Mouse (Mus musculus): ENCODE results near the gene Spata21. TPM values are rescaled to one million over a fixed set of nuclear protein-coding genes. Genes with fewer than 3 reads are reported as not detected.
A peak's percentile ranks its signal among the peaks of the same experiment; 100 is the strongest.

Gene Spata21
- not detected in 2 replicates for polyA plus RNA-seq (2016; fragmentation: Nextera tagmentation; extraction: Ambion mirVana)

DNA sequence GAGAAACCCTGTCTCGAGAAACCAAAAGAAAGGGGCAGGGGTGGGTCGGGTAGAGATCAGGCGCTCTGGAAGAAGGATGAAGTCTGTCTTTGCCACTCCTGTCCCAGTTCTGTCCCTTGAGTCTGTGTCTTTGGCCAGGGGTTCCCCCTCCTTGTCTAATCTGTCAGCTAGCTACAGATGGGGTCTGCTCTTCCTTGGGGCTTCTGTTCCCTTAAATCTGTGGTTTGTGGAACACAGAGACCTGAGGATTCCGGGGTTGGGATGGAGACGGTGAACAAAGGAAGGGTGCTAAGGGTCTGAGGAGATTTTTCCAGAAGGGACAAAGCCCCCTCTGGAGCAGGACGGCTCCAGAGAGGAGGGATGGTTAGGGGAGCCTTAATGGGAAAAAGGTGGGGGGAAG, at the start of gene Spata21:
TSS of gene Spata21 (plus strand) at position 301 of the 400 bp plus-strand sequence.
- Histone ChIP-seq H3K9me3 (replicated peaks) (no peaks in the 10 kb centered on the region), H3K27ac (ENCODE audit: poor library complexity, severe bottlenecking) (no peak within 1 kb of the TSS), H3K9ac (no peak within 1 kb of the TSS), H3K4me2 (no peak within 1 kb of the TSS), H3K4me3 (no peak within 1 kb of the TSS), H3K4me1 (replicated peaks) (no peaks in the 10 kb centered on the region), H3K27me3 (replicated peaks) (no peaks in the 10 kb centered on the region), H3K36me3 (no peaks in the 10 kb centered on the region)
- no peak for ATAC-seq (ENCODE audit: insufficient number of reproducible peaks, low FRiP score)
- WGBS: 70% methylated on average over 6 of the region's 6 CpGs

DNA sequence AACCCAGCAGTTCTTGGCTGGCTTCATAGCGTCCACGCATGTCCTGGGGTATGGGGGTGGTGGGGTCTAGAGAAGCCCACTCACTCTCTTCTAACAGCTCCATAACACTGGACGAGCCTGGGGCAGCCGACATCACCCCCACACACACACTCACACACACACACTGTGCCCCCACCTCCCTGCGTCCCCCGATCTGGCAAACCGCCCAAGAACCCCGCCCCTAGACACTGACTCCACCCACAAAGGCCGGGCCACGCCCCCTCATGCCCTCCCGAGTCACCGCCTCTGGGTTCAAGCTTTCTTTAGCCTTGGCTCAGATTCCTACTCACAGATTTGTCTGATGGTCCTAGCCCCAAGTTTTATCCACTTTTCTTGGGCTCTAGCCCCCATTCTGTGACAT, 47.0 kb upstream of the Spata21 start:
- ATAC-seq (ENCODE audit: insufficient number of reproducible peaks, low FRiP score): 0 out of 2 replicates have a peak, but pooled peaks have one; percentile 22
- Histone ChIP-seq H3K27me3 (replicated peaks) (no peaks in the 10 kb centered on the region), H3K9me3 (replicated peaks) (no peaks in the 10 kb centered on the region), H3K4me2 (no peak overlapping the region), H3K36me3 (peaks cover 58% of the 10 kb centered on the region), H3K4me3 (no peak overlapping the region), H3K9ac (no peak overlapping the region), H3K4me1 (replicated peaks) (peaks cover 4% of the 10 kb centered on the region; the same call in 1 of the 2 replicates), H3K27ac (ENCODE audit: poor library complexity, severe bottlenecking) (no peak overlapping the region)
- WGBS: 53% methylated on average over 12 of the region's 12 CpGs

DNA sequence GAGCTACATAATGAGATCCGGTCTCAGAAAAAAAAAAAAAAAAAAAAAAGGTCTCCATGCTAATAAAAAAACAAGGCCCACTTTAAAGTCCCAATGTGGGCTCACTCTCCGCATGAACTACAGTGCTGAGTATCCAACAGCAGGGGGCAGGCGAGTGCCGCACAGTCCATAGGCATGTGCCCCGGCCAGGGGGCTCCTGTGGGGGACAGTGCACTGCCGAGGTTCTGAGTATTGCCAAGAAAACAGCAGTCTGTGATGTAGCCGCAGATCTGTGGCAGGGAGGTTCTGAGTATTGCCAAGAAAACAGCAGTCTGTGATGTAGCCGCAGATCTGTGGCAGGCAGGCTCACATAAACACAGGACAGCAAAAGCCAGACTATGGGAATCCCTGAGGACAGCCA, 43.3 kb upstream of the Spata21 start:
- Histone ChIP-seq H3K4me2 (no peak overlapping the region), H3K4me1 (replicated peaks) (peaks cover 6% of the 10 kb centered on the region; the same call in 1 of the 2 replicates), H3K9ac (no peak overlapping the region), H3K9me3 (replicated peaks) (no peaks in the 10 kb centered on the region), H3K4me3 (no peak overlapping the region), H3K36me3 (peaks cover 53% of the 10 kb centered on the region), H3K27ac (ENCODE audit: poor library complexity, severe bottlenecking) (no peak overlapping the region), H3K27me3 (replicated peaks) (no peaks in the 10 kb centered on the region)
- WGBS: 24% methylated on average over 8 of the region's 8 CpGs
- no peak for ATAC-seq (ENCODE audit: insufficient number of reproducible peaks, low FRiP score)

GRCm38 (mm10) chr4:141048810-141049475, 39.2 kb upstream of the Spata21 start:
- 85% methylated on average over 17 of the region's 17 CpGs for WGBS
- Histone ChIP-seq H3K4me1 (replicated peaks) (peaks cover 21% of the 10 kb centered on the region), H3K27me3 (replicated peaks) (no peaks in the 10 kb centered on the region), H3K9me3 (replicated peaks) (no peaks in the 10 kb centered on the region), H3K4me3 (no peak overlapping the region), H3K4me2 (no peak overlapping the region), H3K36me3 (peaks cover 35% of the 10 kb centered on the region), H3K27ac (ENCODE audit: poor library complexity, severe bottlenecking) (no peak overlapping the region), H3K9ac (no peak overlapping the region)
- ATAC-seq (ENCODE audit: insufficient number of reproducible peaks, low FRiP score): no peak

DNA sequence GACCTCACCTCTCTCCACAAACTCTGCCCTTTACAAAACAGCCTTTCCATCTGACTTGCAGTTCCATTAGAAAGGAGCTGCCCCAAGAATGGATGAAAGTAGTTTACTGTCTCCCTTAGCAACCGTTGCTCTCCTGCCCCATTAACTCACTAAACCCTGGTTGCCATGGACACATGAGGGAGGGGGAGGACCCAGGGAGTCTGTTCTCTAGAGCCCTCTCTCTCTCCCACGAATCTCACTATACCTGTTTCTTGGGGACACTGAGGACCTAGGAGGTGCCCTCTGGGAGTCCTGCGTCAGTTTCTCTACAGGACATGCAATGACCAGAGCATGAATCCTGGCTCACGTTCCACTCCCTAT, 38.7 kb upstream of the Spata21 start:
- H3K9ac ChIP-seq: no peak overlapping the region

GRCm38 (mm10) chr4:141052442-141052841, 35.7 kb upstream of the Spata21 start:
- WGBS: 83% methylated on average over 12 of the region's 12 CpGs
- no peak overlapping the region for H3K4me3 ChIP-seq
- peaks cover 19% of the 10 kb centered on the region for H3K4me1 ChIP-seq (replicated peaks)
- H3K27ac ChIP-seq (ENCODE audit: poor library complexity, severe bottlenecking): 0 out of 2 replicates have a peak overlapping the region, but pooled peaks have one; percentile 55
- no peak overlapping the region for H3K4me2 ChIP-seq
- H3K27me3 ChIP-seq (replicated peaks): no peaks in the 10 kb centered on the region
- no peaks in the 10 kb centered on the region for H3K9me3 ChIP-seq (replicated peaks)
- ATAC-seq (ENCODE audit: insufficient number of reproducible peaks, low FRiP score): no peak
- H3K36me3 ChIP-seq: peaks cover 37% of the 10 kb centered on the region
- 0 out of 2 replicates have a peak overlapping the region, but pooled peaks have one; percentile 61 for H3K9ac ChIP-seq

More for the DNA sequence above, 38.7 kb upstream of the Spata21 start:
- no peak for ATAC-seq (ENCODE audit: insufficient number of reproducible peaks, low FRiP score)
- H3K4me3 ChIP-seq: no peak overlapping the region
- H3K27ac ChIP-seq (ENCODE audit: poor library complexity, severe bottlenecking): no peak overlapping the region
- no peak overlapping the region for H3K4me2 ChIP-seq
- H3K9me3 ChIP-seq (replicated peaks): no peaks in the 10 kb centered on the region
- H3K36me3 ChIP-seq: peaks cover 36% of the 10 kb centered on the region
- H3K27me3 ChIP-seq (replicated peaks): no peaks in the 10 kb centered on the region
- peaks cover 25% of the 10 kb centered on the region for H3K4me1 ChIP-seq (replicated peaks)
- WGBS: 62% methylated on average over 4 of the region's 4 CpGs

DNA sequence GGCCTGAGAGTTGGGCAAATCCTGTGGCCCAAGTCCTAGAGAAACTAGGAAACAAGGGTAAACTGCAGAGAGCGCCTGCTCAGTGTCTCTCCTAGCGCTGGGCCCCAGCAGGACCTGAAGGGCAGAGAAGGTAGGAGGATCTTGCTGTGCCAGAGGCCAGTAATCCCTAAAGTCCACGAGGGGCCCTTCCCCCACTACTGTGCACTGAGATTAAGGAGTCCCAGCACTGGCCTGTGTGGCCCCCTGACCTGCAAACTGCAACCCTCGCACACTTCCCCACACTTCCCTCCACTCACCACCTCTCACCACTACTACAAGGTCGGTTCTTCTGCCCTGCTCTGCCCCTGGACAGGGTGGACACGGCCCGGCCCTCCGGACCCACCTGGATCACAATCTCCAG, 35.0 kb upstream of the Spata21 start:
- Histone ChIP-seq H3K27me3 (replicated peaks) (no peaks in the 10 kb centered on the region), H3K27ac (ENCODE audit: poor library complexity, severe bottlenecking) (peak overlapping the region; percentile 55), H3K9me3 (replicated peaks) (no peaks in the 10 kb centered on the region), H3K4me2 (peak overlapping the region; percentile 49), H3K4me3 (no peak overlapping the region), H3K9ac (peak overlapping the region; percentile 61), H3K4me1 (replicated peaks) (peaks cover 19% of the 10 kb centered on the region), H3K36me3 (peaks cover 36% of the 10 kb centered on the region)
- 43% methylated on average over 8 of the region's 8 CpGs for WGBS
- ATAC-seq (ENCODE audit: insufficient number of reproducible peaks, low FRiP score): peak; percentile 6; the same call in 1 of the 2 replicates

DNA sequence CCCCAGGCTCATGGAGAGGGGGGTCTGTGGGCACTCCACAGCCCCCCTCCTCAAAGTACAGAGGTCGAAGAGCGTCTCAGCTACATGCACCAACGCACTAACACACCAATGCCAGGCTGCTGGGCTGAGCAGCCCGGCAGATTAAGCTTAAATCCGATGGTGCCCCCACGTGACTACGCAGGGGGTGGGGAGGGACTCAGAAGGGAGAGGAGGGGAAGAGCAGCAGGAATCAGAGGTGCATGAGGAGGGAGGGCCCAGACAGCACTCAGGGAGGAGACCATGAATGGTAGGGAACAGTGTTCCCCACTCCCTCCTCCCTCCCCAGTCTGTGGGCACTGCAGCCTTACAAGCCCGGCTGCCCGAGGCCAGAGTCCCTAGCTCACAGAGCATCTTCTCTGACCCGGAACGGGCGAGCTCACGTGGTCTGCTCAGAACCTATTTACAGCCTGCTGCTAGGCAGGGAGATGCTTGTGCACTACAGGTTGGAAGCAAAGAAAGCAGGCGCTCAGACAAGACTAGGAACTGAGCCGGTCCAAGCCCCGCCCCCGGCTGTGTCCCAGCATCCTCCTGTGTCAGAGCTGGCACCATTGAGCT, 34.5 kb upstream of the Spata21 start:
- peaks cover 36% of the 10 kb centered on the region for H3K36me3 ChIP-seq
- no peaks in the 10 kb centered on the region for H3K9me3 ChIP-seq (replicated peaks)
- H3K9ac ChIP-seq: peak overlapping the region; percentile 61
- peak overlapping the region; percentile 55 for H3K27ac ChIP-seq (ENCODE audit: poor library complexity, severe bottlenecking)
- H3K27me3 ChIP-seq (replicated peaks): no peaks in the 10 kb centered on the region
- ATAC-seq (ENCODE audit: insufficient number of reproducible peaks, low FRiP score): peak; percentile 10; the same call in 1 of the 2 replicates
- WGBS: 37% methylated on average over 17 of the region's 17 CpGs
- peaks cover 19% of the 10 kb centered on the region for H3K4me1 ChIP-seq (replicated peaks)
- no peak overlapping the region for H3K4me3 ChIP-seq
- H3K4me2 ChIP-seq: peak overlapping the region; percentile 49

- Histone ChIP-seq H3K27me3 (replicated peaks) (no peaks in the 10 kb centered on the region), H3K36me3 (peaks cover 30% of the 10 kb centered on the region), H3K9me3 (replicated peaks) (no peaks in the 10 kb centered on the region), H3K27ac (ENCODE audit: poor library complexity, severe bottlenecking) (no peak overlapping the region), H3K9ac (no peak overlapping the region), H3K4me3 (no peak overlapping the region), H3K4me2 (no peak overlapping the region), H3K4me1 (replicated peaks) (peaks cover 28% of the 10 kb centered on the region)
- WGBS: 94% methylated on average over 10 of the region's 10 CpGs
- ATAC-seq (ENCODE audit: insufficient number of reproducible peaks, low FRiP score): no peak
Measured at GRCm38 (mm10) chr4:141056970-141057369, 31.2 kb upstream of the Spata21 start.

- Histone ChIP-seq H3K4me2 (no peak overlapping the region), H3K4me3 (no peak overlapping the region), H3K9me3 (replicated peaks) (no peaks in the 10 kb centered on the region), H3K4me1 (replicated peaks) (peaks cover 14% of the 10 kb centered on the region), H3K27me3 (replicated peaks) (no peaks in the 10 kb centered on the region), H3K36me3 (peaks cover 25% of the 10 kb centered on the region), H3K9ac (no peak overlapping the region), H3K27ac (ENCODE audit: poor library complexity, severe bottlenecking) (no peak overlapping the region)
- ATAC-seq (ENCODE audit: insufficient number of reproducible peaks, low FRiP score): no peak
- WGBS: 78% methylated on average over 9 of the region's 9 CpGs
Measured at GRCm38 (mm10) chr4:141058835-141059234, 29.3 kb upstream of the Spata21 start.

DNA sequence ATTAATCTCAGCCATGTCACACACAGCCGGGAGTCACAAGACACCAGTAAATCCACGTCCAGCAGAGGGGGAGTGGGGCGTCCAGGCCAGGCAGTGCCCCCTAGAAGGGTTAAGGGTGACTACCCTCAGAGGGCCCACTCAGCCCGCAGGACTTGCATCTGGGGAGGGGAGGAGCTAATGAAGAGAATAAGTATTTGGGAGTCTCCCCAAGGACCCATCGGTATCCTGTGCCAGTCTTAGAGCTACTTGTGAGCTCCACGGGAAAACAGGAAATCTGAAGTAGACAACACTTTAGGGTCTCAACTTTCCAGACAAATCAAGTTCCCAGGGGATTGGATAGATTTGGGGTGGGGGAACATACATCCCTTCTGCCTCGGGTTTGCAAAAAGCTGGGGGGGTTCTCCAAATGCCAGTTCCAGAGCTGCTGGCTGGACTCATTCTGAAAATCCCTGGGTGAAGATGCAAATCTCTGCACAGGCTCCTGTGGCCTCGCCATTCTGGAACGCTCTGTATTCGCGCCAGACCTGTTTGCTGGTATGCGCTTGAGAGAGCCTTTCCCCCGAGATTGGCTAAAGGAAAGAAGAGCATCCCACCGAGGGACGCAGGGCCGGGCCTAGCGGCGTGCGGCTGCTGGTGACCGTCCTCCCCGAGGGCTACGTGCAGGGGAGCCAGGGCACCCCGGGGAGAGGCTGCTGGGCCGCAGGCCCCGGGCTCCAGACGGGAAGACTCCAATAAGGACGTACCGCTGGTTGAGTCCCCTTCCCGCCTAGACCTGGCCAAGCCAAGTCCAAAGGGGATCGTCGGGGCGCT, 28.3 kb upstream of the Spata21 start:
- Histone ChIP-seq H3K9ac (peak overlapping the region; percentile 89), H3K27ac (ENCODE audit: poor library complexity, severe bottlenecking) (peak overlapping the region; percentile 91), H3K36me3 (peaks cover 21% of the 10 kb centered on the region), H3K27me3 (replicated peaks) (no peaks in the 10 kb centered on the region), H3K9me3 (replicated peaks) (no peaks in the 10 kb centered on the region), H3K4me1 (replicated peaks) (peaks cover 9% of the 10 kb centered on the region), H3K4me2 (peak overlapping the region; percentile 86), H3K4me3 (peak overlapping the region; percentile 71)
- ATAC-seq (ENCODE audit: insufficient number of reproducible peaks, low FRiP score): peak; percentile 52
- WGBS: 3% methylated on average over 32 of the region's 32 CpGs
